Mouse (Mus musculus) G1E (cell line): ENCODE results near the gene Egfl6.

Experiments
- CTCF ChIP-seq: IDR thresholded peaks from 2 replicates; pipeline ENCODE4 v1.5.1; 2012; ENCODE audit warnings: low read depth, low read length, inconsistent platforms, mixed read lengths
- POLR2AphosphoS5 ChIP-seq: IDR thresholded peaks from 2 replicates; pipeline ENCODE4 v1.6.1; 2012; ENCODE audit warnings: low read depth, low read length, inconsistent platforms; ENCODE audit not compliant: insufficient replicate concordance

GRCm38 (mm10) chrX:166619084-166619483 is 33.6 kb upstream of the Egfl6 start:
- no peak for TF ChIP-seq CTCF
- no peak for TF ChIP-seq POLR2AphosphoS5
